Mouse (Mus musculus): ENCODE data around the gene Wwox.

Gene Wwox

GRCm38 (mm10) chr8:114870410-114870809, 431.0 kb downstream of the Wwox start:
- DNase-seq (ENCODE audit: low spot score), result no peak

DNA sequence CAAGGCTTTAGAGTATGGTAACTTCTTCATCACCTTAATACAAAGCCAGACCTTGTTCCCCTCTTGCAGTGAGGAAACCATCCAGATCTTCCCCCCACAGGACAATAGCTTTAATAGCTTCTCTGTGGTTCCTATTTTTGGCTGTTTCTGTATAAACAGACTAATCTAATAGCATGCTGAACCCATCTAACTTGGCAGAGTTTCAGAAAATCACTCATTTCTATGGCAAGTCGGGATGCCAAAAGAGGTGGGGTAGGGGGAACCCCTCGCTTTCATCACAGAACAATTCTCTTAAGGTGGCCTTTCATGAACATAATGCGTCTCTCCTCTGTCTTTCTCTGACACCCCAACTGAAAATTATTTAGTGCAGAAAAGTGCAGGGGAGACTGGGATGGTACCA, 433.0 kb downstream of the Wwox start:
- DNase-seq (ENCODE audit: low spot score), result no peak

GRCm38 (mm10) chr8:114875161-114875560, 435.7 kb downstream of the Wwox start:
- no peak for DNase-seq (ENCODE audit: low spot score)

- DNase-seq (ENCODE audit: low spot score), result no peak
Measured at GRCm38 (mm10) chr8:114876161-114876611, 436.7 kb downstream of the Wwox start.

- DNase-seq (ENCODE audit: low spot score), result no peak
Measured at GRCm38 (mm10) chr8:114876696-114877206, 437.3 kb downstream of the Wwox start.

- DNase-seq (ENCODE audit: low spot score), result no peak
Measured at GRCm38 (mm10) chr8:114877234-114877633, 437.8 kb downstream of the Wwox start.

- no peak for DNase-seq (ENCODE audit: low spot score)
Measured at GRCm38 (mm10) chr8:114878449-114879276, 439.2 kb downstream of the Wwox start.

DNA sequence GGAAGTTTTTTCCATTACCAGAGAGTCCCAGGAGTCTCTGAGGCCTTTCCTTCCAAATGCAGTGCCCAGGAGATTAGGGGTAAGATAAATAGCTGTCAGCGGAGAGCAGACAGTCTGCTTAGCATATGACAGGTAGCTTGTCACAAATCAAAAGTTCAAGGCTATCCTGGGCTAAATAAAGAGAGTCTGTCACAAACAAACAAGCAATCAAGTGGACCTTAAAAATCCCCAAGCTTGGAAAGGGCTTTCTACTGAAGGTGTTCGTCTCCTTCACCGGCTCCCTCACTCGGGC, 439.8 kb downstream of the Wwox start:
- no peak for DNase-seq (ENCODE audit: low spot score)

GRCm38 (mm10) chr8:114879678-114880077, 440.2 kb downstream of the Wwox start:
- DNase-seq (ENCODE audit: low spot score), result no peak

GRCm38 (mm10) chr8:114880475-114881135, 441.1 kb downstream of the Wwox start:
- DNase-seq (ENCODE audit: low spot score), result no peak

GRCm38 (mm10) chr8:114881891-114882401, 442.5 kb downstream of the Wwox start:
- no peak for DNase-seq (ENCODE audit: low spot score)

GRCm38 (mm10) chr8:114882504-114882903, 443.0 kb downstream of the Wwox start:
- no peak for DNase-seq (ENCODE audit: low spot score)

GRCm38 (mm10) chr8:114882936-114883606, 443.6 kb downstream of the Wwox start:
- DNase-seq (ENCODE audit: low spot score), result no peak

DNA sequence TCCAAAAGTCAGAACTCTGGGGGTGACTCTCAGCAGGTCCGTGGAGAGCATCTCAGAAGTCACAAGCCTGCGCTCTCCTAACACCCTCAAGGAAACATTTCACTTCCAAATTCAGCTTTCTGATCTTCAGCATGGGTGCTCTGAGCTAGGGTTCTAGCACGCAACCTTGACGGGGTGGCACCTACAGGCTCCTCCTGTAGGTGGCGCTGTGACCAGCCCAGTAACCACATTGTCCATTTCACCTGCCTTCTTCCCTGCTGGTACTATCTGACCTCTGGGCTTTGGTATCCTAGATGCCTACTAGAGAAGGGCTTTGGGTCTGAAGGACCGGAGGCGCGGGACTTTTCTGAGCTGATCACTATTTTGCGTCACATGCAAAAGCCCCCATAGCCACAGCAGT, 444.5 kb downstream of the Wwox start:
- no peak for DNase-seq (ENCODE audit: low spot score)

DNA sequence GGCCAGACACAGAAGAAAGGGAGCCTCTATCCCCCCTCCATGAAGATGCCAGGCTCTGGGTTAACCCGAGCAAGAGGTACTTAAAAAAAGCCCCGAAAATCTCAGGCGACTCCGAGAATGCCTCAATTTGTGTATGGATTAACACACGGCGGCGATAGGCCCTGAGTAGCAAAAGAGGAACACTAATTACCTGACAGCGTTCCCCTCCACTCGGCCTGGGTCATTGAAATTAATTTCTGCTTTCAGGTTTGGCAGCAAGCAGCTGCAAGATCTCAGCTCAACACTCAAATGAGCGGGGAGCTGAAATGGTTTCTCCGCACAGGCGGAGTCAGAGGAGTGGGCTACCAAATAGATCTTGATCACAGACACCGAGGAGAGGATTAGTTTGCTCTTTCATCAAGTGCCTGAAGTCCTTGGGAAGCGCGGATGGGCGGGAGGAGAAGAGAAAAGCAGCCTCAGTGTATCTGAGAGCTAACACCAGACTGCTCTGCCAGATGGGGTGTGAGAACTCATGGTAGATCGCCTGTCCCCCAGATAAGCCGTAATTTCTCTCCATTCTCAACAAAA, 445.7 kb downstream of the Wwox start:
- DNase-seq (ENCODE audit: low spot score), result no peak

DNA sequence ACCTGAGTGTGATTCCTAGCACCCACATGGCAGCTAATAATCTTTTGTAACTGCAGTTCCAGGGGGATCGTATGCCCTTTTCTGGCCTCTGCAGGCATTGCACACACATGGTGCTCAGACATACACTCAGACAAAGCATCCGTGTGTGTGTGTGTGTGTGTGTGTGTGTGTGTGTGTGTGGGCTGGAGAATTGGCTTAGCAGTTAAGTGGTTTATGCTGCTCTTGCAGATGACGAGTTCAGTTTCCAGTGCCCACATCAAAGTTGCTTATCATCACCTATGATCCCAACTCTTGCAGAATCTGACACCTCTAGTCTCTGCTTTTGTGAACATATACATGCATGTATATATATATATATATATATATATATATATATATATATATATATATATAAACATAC, 448.9 kb downstream of the Wwox start:
- DNase-seq (ENCODE audit: low spot score), result no peak

- no peak for DNase-seq (ENCODE audit: low spot score)
Measured at GRCm38 (mm10) chr8:114889578-114890374, 450.3 kb downstream of the Wwox start.

DNA sequence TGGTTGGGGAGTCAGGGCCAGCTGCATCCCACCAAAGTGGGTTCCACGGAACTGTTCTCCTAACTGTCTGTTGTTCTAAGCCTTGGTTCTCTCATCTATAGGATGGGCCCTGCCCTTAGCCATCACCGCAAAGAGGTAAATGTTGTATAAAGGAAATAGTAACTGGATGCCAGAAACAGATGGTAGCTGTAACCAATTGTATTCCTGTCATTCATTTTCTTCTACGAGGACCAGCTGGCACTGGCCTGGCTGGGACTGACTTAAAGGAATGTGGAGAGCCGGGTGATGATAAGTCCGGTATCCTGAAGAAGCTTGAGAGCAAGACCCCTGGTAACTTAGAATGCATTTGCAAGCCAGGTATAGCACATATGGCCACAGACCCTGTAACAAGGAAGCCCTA, 451.0 kb downstream of the Wwox start:
- no peak for DNase-seq (ENCODE audit: low spot score)

GRCm38 (mm10) chr8:114891252-114891651, 451.8 kb downstream of the Wwox start:
- no peak for DNase-seq (ENCODE audit: low spot score)

DNA sequence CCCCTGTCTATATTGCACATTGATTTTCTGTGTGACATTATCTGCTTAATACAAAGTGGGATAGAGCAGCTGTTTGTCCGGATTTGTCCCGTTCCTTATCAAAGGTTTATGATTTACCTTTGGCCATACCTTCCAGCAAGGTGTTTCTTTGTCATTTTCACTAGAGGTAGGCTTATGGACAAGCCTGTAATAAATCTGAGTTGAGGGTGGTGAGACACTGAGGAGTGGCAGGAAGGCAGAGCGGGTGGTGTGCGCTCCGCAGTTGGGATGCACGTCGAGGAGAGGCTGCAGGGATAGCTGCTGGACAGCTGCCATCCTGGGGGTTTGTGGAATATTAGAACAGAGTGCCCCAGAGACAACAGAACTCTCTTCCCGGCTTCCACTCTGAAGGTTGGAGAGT, 458.0 kb downstream of the Wwox start:
- DNase-seq (ENCODE audit: low spot score), result no peak

DNA sequence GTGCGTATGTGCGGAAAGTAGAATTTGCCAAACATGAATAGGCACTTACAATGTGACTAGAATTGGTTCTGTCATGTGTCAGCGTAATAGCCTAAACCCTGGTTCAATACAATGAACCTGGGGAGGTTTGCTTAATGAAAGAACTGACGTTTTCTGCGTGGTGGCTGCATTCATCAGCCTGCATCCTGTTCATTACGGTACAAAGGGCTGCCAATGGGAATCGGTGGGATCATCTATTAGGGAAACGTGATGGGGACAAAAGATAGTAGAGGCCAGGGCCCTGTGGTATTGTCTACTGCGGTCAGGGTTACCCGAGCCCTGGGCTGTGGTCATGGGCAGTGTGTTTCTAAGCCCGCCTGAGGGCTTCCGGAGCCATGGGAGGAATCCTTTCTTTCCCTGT, 459.7 kb downstream of the Wwox start:
- DNase-seq (ENCODE audit: low spot score), result no peak

DNA sequence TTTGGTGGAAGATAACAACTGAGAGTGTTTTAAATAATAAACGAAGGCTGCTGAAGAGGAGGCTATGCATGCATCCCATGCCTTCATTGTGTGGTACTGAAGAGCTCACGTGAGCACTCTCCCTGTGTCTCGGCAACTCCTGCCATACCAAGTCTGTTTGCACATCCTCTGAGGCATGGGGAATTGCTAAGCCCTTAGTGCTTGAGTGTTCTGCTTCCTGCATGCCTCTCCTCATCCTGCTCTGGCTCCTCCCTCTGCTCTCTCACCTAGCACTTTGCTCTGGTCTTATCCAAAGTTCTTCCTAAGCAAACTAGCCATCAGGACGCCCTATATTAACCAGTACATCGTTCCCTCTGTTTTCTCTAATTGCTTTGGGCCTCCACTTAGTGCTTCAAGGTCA, 463.1 kb downstream of the Wwox start:
- DNase-seq (ENCODE audit: low spot score), result no peak

Data from layer of hippocampus, adult 9-10 months (tissue).